Mouse (Mus musculus) c-Kit-positive CD71-positive TER-119-negative erythroid progenitor cells, embryonic 14.5 days (primary cell): ENCODE results near the gene Lrwd1.

ENCODE experiments used
- DNase-seq: peaks from one replicate; pipeline ENCODE4 v3.0.0-alpha.2; 2013; ENCODE audit warnings: low read depth

Lrwd1 gene

DNA sequence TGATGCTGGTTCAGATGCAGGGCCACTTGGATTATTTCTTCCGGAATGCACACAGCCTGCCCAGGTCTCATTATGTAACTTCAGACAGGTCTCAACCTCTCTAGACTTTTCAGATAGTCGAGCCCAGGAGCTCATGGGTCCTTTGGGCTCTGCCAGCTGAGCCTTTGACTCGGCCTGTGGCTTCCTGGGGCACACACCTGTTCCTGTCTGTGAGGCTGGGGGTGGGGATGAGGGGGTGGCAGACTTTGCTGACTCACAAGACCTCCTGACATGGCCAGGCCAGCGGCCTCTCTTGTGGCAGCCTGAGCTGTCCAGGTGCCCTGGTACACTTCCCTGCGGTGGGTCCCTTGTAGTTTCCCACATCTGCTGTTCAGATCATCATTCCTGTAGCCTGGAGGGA lies 43.9 kb downstream of the Lrwd1 start:
- DNase-seq, result no peak

DNA sequence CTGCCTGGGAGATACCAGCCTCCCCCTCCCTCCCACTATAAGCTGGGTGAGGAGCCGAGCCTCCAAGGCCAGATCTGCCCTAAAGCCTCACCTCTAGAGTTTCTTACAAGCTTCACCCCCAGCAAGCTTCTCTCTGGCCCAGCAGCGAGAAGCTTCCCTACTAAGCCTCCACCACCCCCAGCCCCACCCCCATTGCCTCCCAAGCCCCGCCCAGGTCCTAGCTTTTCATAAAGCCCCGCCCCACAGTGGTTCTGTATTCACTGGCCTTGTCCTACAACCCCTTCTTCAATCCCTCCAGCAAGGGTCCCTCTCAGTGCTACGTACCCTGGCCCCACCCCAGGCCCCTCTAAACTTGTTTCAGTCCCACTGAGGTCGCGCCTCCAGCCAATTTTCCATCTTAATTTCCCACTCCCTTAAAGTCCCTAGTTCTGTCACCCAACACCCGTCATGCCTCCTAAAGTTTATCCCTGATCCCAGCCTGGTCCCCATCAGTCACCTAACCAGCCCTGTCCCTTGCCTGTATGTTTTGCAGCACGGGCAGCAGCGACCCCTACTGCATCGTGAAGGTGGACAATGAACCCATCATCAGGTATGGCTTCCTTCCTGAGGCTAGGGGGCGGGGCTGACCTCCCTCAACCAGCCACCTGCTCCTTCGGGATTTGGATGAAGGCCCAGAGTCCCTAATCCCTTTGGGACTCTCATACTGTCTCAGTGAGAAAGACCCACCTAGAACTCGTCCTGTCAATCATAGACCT lies 46.9 kb downstream of the Lrwd1 start:
- DNase-seq, result no peak

DNA sequence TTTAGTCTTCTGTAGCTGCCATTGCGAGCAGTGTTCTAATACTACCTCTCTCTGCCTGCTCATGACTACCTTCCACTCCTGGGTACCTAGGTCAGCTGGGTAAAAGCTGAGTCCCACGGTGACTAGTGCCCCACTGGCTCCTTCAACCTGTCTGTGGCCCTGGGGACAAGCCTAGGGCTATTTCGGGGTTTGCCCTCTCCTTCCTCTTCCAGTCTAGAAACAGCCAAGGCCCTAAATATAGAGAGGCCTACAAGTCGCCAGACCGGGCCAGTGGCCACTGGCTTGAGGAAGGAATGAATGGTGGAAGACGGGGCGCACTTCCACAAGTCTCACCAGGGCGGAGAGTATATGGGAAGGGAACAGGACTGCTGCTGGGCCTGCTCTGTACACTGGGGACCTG lies 49.6 kb downstream of the Lrwd1 start:
- no peak for DNase-seq

DNA sequence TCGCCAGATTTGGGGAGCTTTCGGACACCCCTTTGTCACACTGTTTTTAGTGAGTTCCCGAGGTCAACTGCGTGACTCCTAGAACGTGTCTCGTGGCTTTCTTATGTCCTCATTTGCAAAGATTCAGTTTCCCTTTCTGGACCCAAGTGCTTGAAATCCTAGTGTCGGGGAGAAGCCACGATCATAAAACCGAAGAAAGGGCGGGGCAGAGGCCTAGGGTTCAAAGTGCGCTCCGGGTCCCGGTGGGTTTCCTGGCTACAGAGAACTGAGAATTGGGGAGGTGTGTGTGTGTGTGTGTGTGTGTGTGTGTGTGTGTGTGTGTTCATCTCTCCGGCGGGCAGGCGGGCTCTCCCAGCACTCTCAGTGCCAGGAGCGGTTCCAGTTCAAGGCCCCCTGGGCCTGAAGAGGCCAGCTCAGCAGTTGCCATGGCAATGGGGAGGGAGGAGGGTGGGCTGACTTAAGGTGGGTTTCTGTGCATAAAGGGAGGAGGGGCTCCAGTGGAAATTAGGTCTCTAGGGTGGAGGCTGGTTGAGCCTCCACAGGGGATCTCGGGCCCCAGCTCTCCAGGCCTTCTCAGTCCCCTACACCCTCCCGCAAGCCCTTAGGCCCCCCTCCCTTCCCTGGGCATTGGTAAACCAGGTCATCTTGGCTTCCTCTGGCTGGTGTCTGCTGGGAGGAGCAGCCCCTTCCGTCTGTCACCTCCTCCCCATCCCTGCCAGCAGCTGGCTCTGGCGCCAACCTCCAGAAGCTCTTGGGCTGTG lies 50.8 kb downstream of the Lrwd1 start:
- no peak for DNase-seq

DNA sequence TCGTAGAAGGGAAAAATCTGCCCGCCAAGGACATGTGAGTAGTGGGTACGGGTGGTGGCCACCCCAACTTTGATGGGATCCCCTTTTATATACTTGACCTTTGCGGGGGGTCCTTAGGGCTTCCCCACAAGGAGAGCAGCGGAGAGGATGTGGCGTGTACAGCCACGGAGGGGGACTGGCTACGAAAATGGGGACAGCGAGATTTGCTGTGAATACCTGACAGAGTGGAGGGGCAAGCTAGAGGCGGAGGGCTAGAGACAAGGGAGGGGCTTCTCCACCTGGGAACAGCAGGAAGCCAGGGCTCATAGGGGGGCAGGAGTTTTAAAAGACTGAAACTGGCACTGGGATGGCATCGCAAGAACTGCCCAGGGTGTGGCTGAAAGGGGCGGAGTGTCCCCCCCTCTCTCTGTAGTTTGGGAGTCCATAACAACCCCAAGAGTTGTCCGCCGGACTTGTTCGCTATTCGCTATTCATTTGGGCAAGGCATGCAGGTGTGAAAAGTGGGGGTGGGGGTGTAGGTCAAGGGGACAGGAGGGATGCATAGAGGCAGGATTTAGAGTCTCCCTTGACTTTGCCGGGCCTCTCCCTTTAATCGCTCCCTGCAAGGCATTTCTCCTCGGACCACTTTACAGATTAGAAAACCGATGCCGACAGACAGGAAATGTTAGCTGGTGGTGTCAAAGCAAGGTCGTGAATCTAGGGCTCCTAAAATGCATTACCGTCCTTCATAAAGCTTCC lies 51.6 kb downstream of the Lrwd1 start:
- DNase-seq, result no peak

DNA sequence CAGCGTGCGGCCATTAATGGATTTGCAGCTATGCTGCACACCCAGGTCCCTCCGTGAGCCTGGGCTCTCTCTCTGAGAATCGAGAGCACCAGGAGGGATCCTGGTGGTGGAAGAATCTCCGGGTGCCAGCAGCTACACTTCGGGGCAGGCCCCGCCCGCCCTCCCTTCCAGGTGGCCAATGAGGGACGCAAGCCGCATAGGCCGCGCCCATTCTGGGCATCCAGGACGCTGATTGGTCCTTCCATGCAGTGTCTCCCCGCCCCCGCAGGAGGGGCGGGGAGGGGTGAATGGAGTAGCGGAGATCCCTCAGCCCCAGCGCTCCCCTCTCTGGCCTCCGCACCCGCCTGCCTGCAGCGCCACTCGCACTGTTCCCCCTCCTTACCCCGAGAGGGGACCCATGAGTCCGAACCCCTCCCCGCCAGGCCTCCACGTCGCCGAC lies 52.2 kb downstream of the Lrwd1 start, which contains the start of gene Rasa4:
Rasa4 (plus strand) TSS at position 248 of the 439 bp plus-strand sequence.
- peak; percentile 94 for DNase-seq

DNA sequence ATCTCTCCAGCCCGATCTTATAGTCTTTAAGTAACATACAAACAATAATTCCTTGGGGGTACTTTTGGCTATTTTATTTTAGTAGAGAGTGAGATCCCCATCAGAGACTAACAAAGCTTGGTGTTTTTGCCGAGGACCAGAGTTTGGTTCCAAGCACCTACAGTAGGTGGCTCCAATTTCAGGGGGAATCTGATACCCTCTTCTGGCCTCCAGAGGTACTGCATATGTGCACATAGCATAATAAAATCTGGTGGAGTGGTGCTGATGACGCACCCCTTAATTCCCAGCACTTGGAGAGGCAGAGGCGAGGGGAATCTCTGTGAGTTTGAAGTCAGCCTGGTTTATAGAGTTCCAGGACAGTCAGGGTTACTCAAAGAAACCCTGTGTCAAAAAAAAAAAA lies 53.5 kb downstream of the Lrwd1 start:
- DNase-seq, result no peak

DNA sequence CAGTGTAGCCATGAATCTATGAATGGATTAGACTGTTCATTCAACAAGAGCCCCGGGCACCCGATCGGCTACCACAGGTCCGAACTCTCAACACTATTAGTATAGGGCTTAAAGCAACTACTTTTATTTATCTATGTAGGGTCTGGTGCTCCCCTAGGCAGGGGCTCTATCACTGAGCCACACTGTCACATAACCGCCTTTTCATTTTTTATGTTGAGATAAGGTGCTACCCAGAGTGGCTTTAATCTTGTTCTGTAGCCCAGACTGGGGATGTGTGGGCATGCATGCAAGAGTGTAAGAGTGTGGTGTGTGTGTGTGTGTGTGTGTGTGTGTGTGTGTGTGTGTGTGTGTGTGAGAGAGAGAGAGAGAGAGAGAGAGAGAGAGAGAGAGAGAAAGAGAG lies 57.7 kb downstream of the Lrwd1 start:
- no peak for DNase-seq

DNA sequence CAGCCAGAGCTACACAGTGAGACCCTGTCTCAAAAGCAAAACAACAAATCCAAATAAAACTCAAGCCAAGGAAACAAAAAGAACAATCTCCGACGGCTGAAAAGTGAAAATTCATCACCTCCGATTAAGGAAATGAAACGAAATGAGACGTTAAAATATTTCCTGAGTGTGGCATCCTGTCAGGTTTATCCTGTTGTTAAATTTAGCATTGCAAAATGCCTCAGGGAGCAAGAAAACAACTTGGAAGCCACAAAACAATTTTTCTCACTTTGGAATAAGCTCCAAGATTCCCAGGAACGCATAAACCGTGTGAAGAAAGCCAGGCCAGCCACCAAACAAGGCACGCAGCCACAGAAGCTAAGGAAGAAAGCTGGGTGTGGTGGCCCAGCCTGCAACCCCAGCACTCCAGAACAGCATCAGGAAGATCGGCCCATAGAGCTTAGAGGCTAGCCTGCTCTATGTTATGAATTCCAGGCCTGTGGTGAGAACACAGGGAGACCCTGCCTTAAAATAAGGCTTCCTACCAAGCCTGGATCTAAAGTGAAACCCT lies 58.8 kb downstream of the Lrwd1 start:
- no peak for DNase-seq

DNA sequence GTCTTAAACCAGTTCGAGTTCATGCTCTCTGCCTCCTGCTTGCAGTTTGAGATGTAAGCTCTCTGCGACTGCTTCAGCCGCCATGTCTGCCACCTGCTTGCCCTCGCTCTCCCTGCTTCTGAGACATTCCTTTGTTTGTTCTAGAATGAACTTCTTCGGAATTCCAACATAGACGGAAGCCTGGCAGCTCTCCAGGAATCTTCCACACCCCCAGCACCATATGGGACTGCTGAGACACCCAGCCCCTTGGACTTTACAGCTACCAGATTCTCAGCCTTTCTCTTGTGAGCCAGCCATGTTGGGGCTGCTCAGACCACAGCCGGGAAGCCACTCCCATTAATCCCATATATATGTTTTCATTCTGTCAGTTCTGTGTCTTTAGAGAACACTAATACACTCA lies 59.6 kb downstream of the Lrwd1 start:
- no peak for DNase-seq

DNA sequence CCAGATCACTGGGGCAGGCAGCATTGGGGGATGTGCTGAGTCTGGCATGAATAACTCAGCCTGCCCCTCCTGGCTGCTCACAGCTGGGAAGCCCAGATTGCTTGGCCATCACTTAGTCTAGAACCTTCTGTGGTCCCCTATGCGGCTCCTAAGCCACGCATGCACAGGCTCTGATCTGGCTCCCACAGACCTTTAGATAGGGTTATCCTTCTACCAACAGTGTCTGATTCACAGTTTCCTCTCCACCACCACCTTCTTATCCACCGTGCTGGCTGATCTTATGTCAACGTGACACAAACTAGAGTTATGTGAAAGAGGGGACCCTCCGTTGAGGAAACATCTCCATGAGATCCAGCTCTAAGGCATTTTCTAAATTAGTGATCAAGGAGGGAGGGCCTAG lies 60.8 kb downstream of the Lrwd1 start:
- no peak for DNase-seq

DNA sequence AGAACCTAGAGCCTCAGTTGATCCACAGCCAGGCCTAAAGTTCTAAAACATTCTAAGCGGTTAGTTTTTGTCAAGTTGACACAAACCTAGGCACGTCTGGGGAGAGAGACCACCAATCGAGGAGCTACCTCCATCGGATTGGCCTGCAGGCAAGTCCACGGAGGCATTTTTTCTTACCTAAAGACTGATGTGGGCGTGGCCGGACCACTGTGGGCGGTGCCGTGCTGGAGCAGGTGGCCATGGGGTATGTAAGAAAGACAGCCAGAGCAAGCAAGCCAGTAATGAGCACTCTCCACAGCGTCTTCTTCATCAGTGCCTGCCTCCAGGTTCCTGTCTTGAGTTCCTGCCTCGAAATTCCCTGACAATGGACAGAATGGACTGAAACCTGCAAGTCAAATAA lies 62.3 kb downstream of the Lrwd1 start:
- DNase-seq, result no peak

DNA sequence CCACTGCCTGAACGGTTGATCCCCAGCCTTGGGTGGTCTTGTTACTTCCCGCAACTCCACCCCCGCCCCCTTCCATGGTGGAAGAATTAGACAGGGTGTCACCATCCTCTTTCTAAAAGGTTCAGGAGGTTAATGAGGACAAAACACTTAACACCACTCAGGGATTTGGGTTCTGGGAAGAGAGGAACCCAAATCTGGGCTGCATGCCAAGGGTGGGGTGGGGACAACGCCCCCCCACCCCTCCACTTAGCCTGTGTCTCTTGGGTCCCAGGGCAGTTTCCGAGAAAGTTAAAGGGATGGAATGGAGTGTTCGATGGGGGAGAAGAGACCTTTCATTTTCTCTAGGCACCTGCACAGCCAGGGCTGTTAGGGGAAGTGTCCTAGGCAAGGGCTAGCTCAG lies 62.8 kb downstream of the Lrwd1 start:
- no peak for DNase-seq
